Mouse (Mus musculus): ENCODE data around the gene Armc9.

DNA sequence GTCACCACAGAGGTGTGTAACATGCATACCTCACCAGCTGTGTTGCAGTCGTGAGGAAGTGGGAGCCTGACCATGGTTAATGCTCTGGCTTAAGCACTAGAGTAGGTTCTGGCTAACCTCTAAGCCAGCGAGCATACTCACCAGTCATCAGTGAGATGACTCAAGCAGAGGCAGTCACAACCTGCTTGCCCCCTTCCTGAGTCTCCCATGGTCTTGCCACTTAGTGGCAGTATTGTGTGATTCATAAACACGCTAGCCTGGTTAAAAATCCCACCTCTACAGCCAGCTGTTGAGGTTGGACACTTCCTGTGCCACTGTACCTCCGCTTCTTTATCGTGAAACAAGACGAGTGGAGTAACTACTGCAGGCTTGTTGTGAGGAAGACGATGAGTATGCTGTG is 32.2 kb downstream of the Armc9 start:
- TF ChIP-seq HCFC1 (IDR thresholded peaks at IDR 0.05; ENCODE audit: borderline replicate concordance, insufficient read depth, low read length), result no peak
- no peak for TF ChIP-seq ZNF384 (IDR thresholded peaks at IDR 0.05; ENCODE audit: low read depth, low read length)
- TF ChIP-seq ZC3H11A (IDR thresholded peaks at IDR 0.05; ENCODE audit: borderline replicate concordance, low read depth, low read length), result no peak
